Mouse (Mus musculus): ENCODE measurements around the gene Krtap15. TPM values are rescaled to one million over a fixed set of nuclear protein-coding genes. Genes with fewer than 3 reads are reported as not detected.

Krtap15 gene
- polyA plus RNA-seq, 1 experiment from 2014 or later = not detected

DNA sequence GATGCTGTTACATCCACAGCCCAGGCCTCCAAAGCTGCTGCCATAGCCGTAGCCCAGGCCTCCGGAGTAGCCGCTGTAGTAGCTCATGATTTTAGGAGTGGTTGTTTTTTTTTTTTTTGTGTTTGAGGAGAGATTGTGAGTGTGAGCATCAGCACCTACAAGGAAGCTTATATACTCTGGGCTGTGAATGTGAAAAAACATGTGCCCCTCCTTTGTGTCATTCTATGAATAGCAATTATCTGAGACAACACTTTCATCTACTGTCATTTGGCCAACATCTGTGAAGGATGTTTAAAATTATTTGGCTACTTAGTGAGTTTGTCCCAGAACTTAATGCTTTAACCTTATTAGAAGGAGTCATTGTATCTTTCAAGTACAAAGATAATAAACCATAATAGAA is 54.2 kb downstream of the Krtap15 start, which contains the start of gene Krtap19-2:
TSS of gene Krtap19-2 (minus strand) at position 101 of the 400 bp plus-strand sequence.
- no peaks in the 10 kb centered on the region for H3K27me3 ChIP-seq (replicated peaks)
- no peak within 1 kb of the TSS for H3K4me2 ChIP-seq
- H3K36me3 ChIP-seq (replicated peaks) = no peaks in the 10 kb centered on the region
- WGBS = 98% methylated on average over 3 of the region's 3 CpGs
- no peak for ATAC-seq (replicated peaks)
- H3K4me1 ChIP-seq = no peaks in the 10 kb centered on the region
- H3K9me3 ChIP-seq = no peaks in the 10 kb centered on the region
- no peak within 1 kb of the TSS for H3K4me3 ChIP-seq
- H3K27ac ChIP-seq = no peak within 1 kb of the TSS
- no peak within 1 kb of the TSS for H3K9ac ChIP-seq

DNA sequence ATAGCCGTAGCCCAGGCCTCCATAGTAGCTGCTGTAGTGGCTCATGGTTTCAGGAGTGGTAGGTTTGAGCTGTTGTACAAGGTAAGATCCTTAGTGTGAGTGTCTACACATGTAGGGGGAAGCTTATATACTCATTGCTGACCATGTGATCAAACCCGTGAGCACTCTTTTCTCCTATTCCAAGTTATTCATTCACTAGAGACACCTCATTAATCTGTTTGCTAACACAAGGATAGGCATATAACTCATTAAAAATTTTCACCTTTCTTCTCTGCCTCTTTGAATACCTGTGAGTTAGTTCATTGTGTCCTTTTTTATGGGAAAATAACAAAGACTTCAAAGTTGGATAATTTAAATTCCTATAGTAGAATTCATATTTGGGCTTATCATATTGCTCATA is 57.9 kb downstream of the Krtap15 start, which contains the start of gene Krtap19-3:
TSS of gene Krtap19-3 (minus strand) at position 101 of the 400 bp plus-strand sequence.
- no peak within 1 kb of the TSS for H3K4me3 ChIP-seq
- H3K9ac ChIP-seq = no peak within 1 kb of the TSS
- H3K4me1 ChIP-seq = no peaks in the 10 kb centered on the region
- WGBS = 88% methylated on average over 2 of the region's 2 CpGs
- H3K36me3 ChIP-seq (replicated peaks) = no peaks in the 10 kb centered on the region
- H3K27me3 ChIP-seq (replicated peaks) = no peaks in the 10 kb centered on the region
- H3K4me2 ChIP-seq = no peak within 1 kb of the TSS
- H3K9me3 ChIP-seq = no peaks in the 10 kb centered on the region
- H3K27ac ChIP-seq = no peak within 1 kb of the TSS
- ATAC-seq (replicated peaks) = no peak

Other genes with a start within 250 kb of the Krtap15 start
- not detected in 2 replicates for gene Krtap24-1, start 207.9 kb upstream of the Krtap15 start, polyA plus RNA-seq (2015; fragmentation: Nextera tagmentation; extraction: Ambion mirVana)
- not detected in 2 replicates for gene 2310079G19Rik, start 192.5 kb upstream of the Krtap15 start, polyA plus RNA-seq (2015; fragmentation: Nextera tagmentation; extraction: Ambion mirVana)
- not detected in 2 replicates for gene Krtap26-1, start 172.4 kb upstream of the Krtap15 start, polyA plus RNA-seq (2015; fragmentation: Nextera tagmentation; extraction: Ambion mirVana)
- not detected in 2 replicates for gene Krtap27-1, start 148.5 kb upstream of the Krtap15 start, polyA plus RNA-seq (2015; fragmentation: Nextera tagmentation; extraction: Ambion mirVana)
- not detected in 2 replicates for gene 2310061N02Rik, start 112.3 kb upstream of the Krtap15 start, polyA plus RNA-seq (2015; fragmentation: Nextera tagmentation; extraction: Ambion mirVana)
- gene Krtap13-1, start 91.4 kb upstream of the Krtap15 start, polyA plus RNA-seq (2015; fragmentation: Nextera tagmentation; extraction: Ambion mirVana) = not detected in 2 replicates
- not detected in 2 replicates for gene Krtap13, start 68.6 kb upstream of the Krtap15 start, polyA plus RNA-seq (2015; fragmentation: Nextera tagmentation; extraction: Ambion mirVana)
- gene 2310034C09Rik, start 61.4 kb upstream of the Krtap15 start, polyA plus RNA-seq (2015; fragmentation: Nextera tagmentation; extraction: Ambion mirVana) = not detected in 2 replicates
- gene 2310057N15Rik, start 46.0 kb upstream of the Krtap15 start, polyA plus RNA-seq (2015; fragmentation: Nextera tagmentation; extraction: Ambion mirVana) = not detected in 2 replicates
- gene Gm5965, start 42.3 kb upstream of the Krtap15 start, polyA plus RNA-seq (2015; fragmentation: Nextera tagmentation; extraction: Ambion mirVana) = not detected in 2 replicates
- not detected in 2 replicates for gene Gm20741, start 8.0 kb upstream of the Krtap15 start, polyA plus RNA-seq (2015; fragmentation: Nextera tagmentation; extraction: Ambion mirVana)
- not detected in 2 replicates for gene Krtap14, start 5.9 kb downstream of the Krtap15 start, polyA plus RNA-seq (2015; fragmentation: Nextera tagmentation; extraction: Ambion mirVana)
- gene Krtap19-1, start 49.2 kb downstream of the Krtap15 start, polyA plus RNA-seq (2015; fragmentation: Nextera tagmentation; extraction: Ambion mirVana) = not detected in 2 replicates
- not detected in 2 replicates for gene Krtap19-2, start 54.1 kb downstream of the Krtap15 start, polyA plus RNA-seq (2015; fragmentation: Nextera tagmentation; extraction: Ambion mirVana)
- gene Krtap19-3, start 57.8 kb downstream of the Krtap15 start, polyA plus RNA-seq (2015; fragmentation: Nextera tagmentation; extraction: Ambion mirVana) = not detected in 2 replicates
- gene Krtap19-4, start 64.9 kb downstream of the Krtap15 start, polyA plus RNA-seq (2015; fragmentation: Nextera tagmentation; extraction: Ambion mirVana) = not detected in 2 replicates
- gene Krtap19-5, start 76.2 kb downstream of the Krtap15 start, polyA plus RNA-seq (2015; fragmentation: Nextera tagmentation; extraction: Ambion mirVana) = not detected in 2 replicates
- not detected in 2 replicates for gene Krtap19-9b, start 112.0 kb downstream of the Krtap15 start, polyA plus RNA-seq (2015; fragmentation: Nextera tagmentation; extraction: Ambion mirVana)
- not detected in 2 replicates for gene Krtap16-3, start 142.7 kb downstream of the Krtap15 start, polyA plus RNA-seq (2015; fragmentation: Nextera tagmentation; extraction: Ambion mirVana)
- not detected in 2 replicates for gene Krtap22-2, start 190.5 kb downstream of the Krtap15 start, polyA plus RNA-seq (2015; fragmentation: Nextera tagmentation; extraction: Ambion mirVana)
- not detected in 2 replicates for gene Gm10229, start 195.1 kb downstream of the Krtap15 start, polyA plus RNA-seq (2015; fragmentation: Nextera tagmentation; extraction: Ambion mirVana)
- gene Krtap6-1, start 211.5 kb downstream of the Krtap15 start, polyA plus RNA-seq (2015; fragmentation: Nextera tagmentation; extraction: Ambion mirVana) = not detected in 2 replicates
- not detected in 2 replicates for gene Gm10228, start 221.3 kb downstream of the Krtap15 start, polyA plus RNA-seq (2015; fragmentation: Nextera tagmentation; extraction: Ambion mirVana)
- not detected in 2 replicates for gene Krtap6-5, start 227.7 kb downstream of the Krtap15 start, polyA plus RNA-seq (2015; fragmentation: Nextera tagmentation; extraction: Ambion mirVana)
- not detected in 2 replicates for gene 1110025L11Rik, start 243.8 kb downstream of the Krtap15 start, polyA plus RNA-seq (2015; fragmentation: Nextera tagmentation; extraction: Ambion mirVana)

Data from midbrain, embryonic 15.5 days (tissue).